Mouse (Mus musculus): ENCODE data around the gene Syne3.

DNA sequence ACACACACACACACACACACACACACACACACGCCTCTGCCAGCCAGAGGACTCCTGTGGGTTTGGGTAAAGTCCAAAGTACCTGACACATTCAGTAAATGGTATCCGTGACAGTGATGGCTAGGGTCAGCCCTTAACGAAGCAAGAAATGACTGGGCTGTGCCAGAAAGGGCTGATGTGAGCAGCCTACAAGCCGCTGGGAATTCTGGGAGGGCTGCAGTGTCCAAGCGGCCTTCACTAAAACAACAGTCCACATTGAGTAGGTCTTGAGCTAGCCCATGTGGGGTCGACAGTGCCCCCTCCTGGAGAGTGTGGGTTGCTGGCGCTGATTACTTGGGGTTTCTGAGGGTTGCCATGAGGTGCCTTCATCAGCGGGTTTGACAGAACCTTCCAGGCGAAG is 110.9 kb downstream of the Syne3 start:
- TF ChIP-seq POLR2A (IDR thresholded peaks at IDR 0.05; ENCODE audit: borderline replicate concordance, control insufficient read depth, low read depth, low read length): no peak
- no peak for TF ChIP-seq CTCF (IDR thresholded peaks at IDR 0.05; ENCODE audit: control insufficient read depth, insufficient read depth, low read length)
